Mouse (Mus musculus): ENCODE results near the gene Fgf11. TPM values are rescaled to one million over a fixed set of nuclear protein-coding genes. Genes with fewer than 3 reads are reported as not detected.

The Fgf11 gene
- polyA plus RNA-seq (2021; fragmentation: Nextera tagmentation): 2.3 and 2.7 TPM in 2 replicates
- long read RNA-seq, experiment 1, transcript Fgf11-202 (5 exons, 3,039 nt): major isoform, 9 of 17 reads
- long read RNA-seq, experiment 1, partial matches to known transcripts: 3 of 17 reads
- long read RNA-seq, experiment 1, other reads (novel, unspliced or antisense): 5 of 17 reads
- long read RNA-seq, experiment 2, partial matches to known transcripts: 7 of 9 reads
- long read RNA-seq, experiment 2, other reads (novel, unspliced or antisense): 2 of 9 reads

GRCm38 (mm10) chr11:69801379-69801977, at the start of gene Fgf11:
Gene Fgf11, minus strand, starts transcription at chr11:69801857.

GRCm38 (mm10) chr11:69846198-69846680, 44.6 kb upstream of the Fgf11 start, which contains the start of gene Plscr3:
Gene Plscr3, plus strand, starts transcription at chr11:69846376.

GRCm38 (mm10) chr11:69837952-69838713, 36.5 kb upstream of the Fgf11 start, which contains the start of gene Tmem256:
Gene Tmem256, plus strand, starts transcription at chr11:69838514.

GRCm38 (mm10) chr11:69837604-69837951, 35.9 kb upstream of the Fgf11 start, which contains the start of gene Nlgn2:
Gene Nlgn2, minus strand, starts transcription at chr11:69837784.

GRCm38 (mm10) chr11:69822080-69822479, 20.4 kb upstream of the Fgf11 start, which contains the start of gene Spem1:
Gene Spem1, minus strand, starts transcription at chr11:69822180.

GRCm38 (mm10) chr11:69818365-69818764, 16.7 kb upstream of the Fgf11 start, which contains the start of gene Spem2:
Gene Spem2, minus strand, starts transcription at chr11:69818465.

GRCm38 (mm10) chr11:69815155-69815554, 13.5 kb upstream of the Fgf11 start, which contains the start of gene Gm39566:
Gene Gm39566, minus strand, starts transcription at chr11:69815298.

GRCm38 (mm10) chr11:69804972-69805909, 3.6 kb upstream of the Fgf11 start, which contains the start of gene Tmem102:
Gene Tmem102, minus strand, starts transcription at chr11:69805624.

GRCm38 (mm10) chr11:69795168-69795982, 6.3 kb downstream of the Fgf11 start, which contains the start of gene Chrnb1:
Gene Chrnb1, minus strand, starts transcription at chr11:69795943.

GRCm38 (mm10) chr11:69765221-69766125, 36.2 kb downstream of the Fgf11 start, which contains the start of gene Zbtb4:
Gene Zbtb4, plus strand, starts transcription at chr11:69765912.

GRCm38 (mm10) chr11:69761868-69762267, 39.8 kb downstream of the Fgf11 start, which contains the start of gene Slc35g3:
Gene Slc35g3, minus strand, starts transcription at chr11:69761968.

GRCm38 (mm10) chr11:69758478-69758970, 43.1 kb downstream of the Fgf11 start, which contains the start of gene Polr2a:
Gene Polr2a, minus strand, starts transcription at chr11:69758637.

Other genes starting within 250 kb of the Fgf11 start
- gene Efnb3, start 241.7 kb downstream of the Fgf11 start, polyA plus RNA-seq (2021; fragmentation: Nextera tagmentation): 14.0 and 33.2 TPM in 2 replicates
- 11.1 and 12.9 TPM in 2 replicates for gene Wrap53, start 221.6 kb downstream of the Fgf11 start, polyA plus RNA-seq (2021; fragmentation: Nextera tagmentation)
- 20.2 and 20.9 TPM in 2 replicates for gene Trp53, start 221.5 kb downstream of the Fgf11 start, polyA plus RNA-seq (2021; fragmentation: Nextera tagmentation)
- 153 and 269 TPM in 2 replicates for gene Atp1b2, start 195.9 kb downstream of the Fgf11 start, polyA plus RNA-seq (2021; fragmentation: Nextera tagmentation)
- not detected in 2 replicates for gene Shbg, start 184.0 kb downstream of the Fgf11 start, polyA plus RNA-seq (2021; fragmentation: Nextera tagmentation)
- gene Sat2, start 179.8 kb downstream of the Fgf11 start, polyA plus RNA-seq (2021; fragmentation: Nextera tagmentation): 13.9 and 15.2 TPM in 2 replicates
- 6.9 and 10.3 TPM in 2 replicates for gene Fxr2, start 168.9 kb downstream of the Fgf11 start, polyA plus RNA-seq (2021; fragmentation: Nextera tagmentation)
- 0.36 TPM in 1 of 2 replicates, not detected in the other for gene Sox15, start 146.5 kb downstream of the Fgf11 start, polyA plus RNA-seq (2021; fragmentation: Nextera tagmentation)
- gene Mpdu1, start 139.2 kb downstream of the Fgf11 start, polyA plus RNA-seq (2021; fragmentation: Nextera tagmentation): 87.7 and 102 TPM in 2 replicates
- gene Cd68, start 135.7 kb downstream of the Fgf11 start, polyA plus RNA-seq (2021; fragmentation: Nextera tagmentation): 18.2 and 20.8 TPM in 2 replicates
- gene Eif4a1, start 129.4 kb downstream of the Fgf11 start, polyA plus RNA-seq (2021; fragmentation: Nextera tagmentation): 163 and 212 TPM in 2 replicates
- gene Senp3, start 119.8 kb downstream of the Fgf11 start, polyA plus RNA-seq (2021; fragmentation: Nextera tagmentation): 16.2 and 20.9 TPM in 2 replicates
- gene Tnfsf13, start 116.1 kb downstream of the Fgf11 start, polyA plus RNA-seq (2021; fragmentation: Nextera tagmentation): 3.5 and 3.8 TPM in 2 replicates
- 3.3 and 11.2 TPM in 2 replicates for gene Tnfsf12, start 106.0 kb downstream of the Fgf11 start, polyA plus RNA-seq (2021; fragmentation: Nextera tagmentation)
- 3.0 and 5.7 TPM in 2 replicates for gene Tnfsfm13, start 105.8 kb downstream of the Fgf11 start, polyA plus RNA-seq (2021; fragmentation: Nextera tagmentation)
- 3.9 and 7.0 TPM in 2 replicates for gene Polr2a, start 43.2 kb downstream of the Fgf11 start, polyA plus RNA-seq (2021; fragmentation: Nextera tagmentation)
- gene Slc35g3, start 39.9 kb downstream of the Fgf11 start, polyA plus RNA-seq (2021; fragmentation: Nextera tagmentation): not detected in 2 replicates
- 6.7 and 9.8 TPM in 2 replicates for gene Zbtb4, start 35.9 kb downstream of the Fgf11 start, polyA plus RNA-seq (2021; fragmentation: Nextera tagmentation)
- gene Chrnb1, start 5.9 kb downstream of the Fgf11 start, polyA plus RNA-seq (2021; fragmentation: Nextera tagmentation): 0.17 and 0.19 TPM in 2 replicates
- gene Tmem102, start 3.8 kb upstream of the Fgf11 start, polyA plus RNA-seq (2021; fragmentation: Nextera tagmentation): 0.39 and 0.40 TPM in 2 replicates
- not detected in 2 replicates for gene Gm39566, start 13.4 kb upstream of the Fgf11 start, polyA plus RNA-seq (2021; fragmentation: Nextera tagmentation)
- not detected in 2 replicates for gene Spem2, start 16.6 kb upstream of the Fgf11 start, polyA plus RNA-seq (2021; fragmentation: Nextera tagmentation)
- gene Spem1, start 20.3 kb upstream of the Fgf11 start, polyA plus RNA-seq (2021; fragmentation: Nextera tagmentation): not detected in 2 replicates
- gene Nlgn2, start 35.9 kb upstream of the Fgf11 start, polyA plus RNA-seq (2021; fragmentation: Nextera tagmentation): 12.4 and 16.8 TPM in 2 replicates
- gene Tmem256, start 36.7 kb upstream of the Fgf11 start, polyA plus RNA-seq (2021; fragmentation: Nextera tagmentation): 510 and 573 TPM in 2 replicates
- gene Plscr3, start 44.5 kb upstream of the Fgf11 start, polyA plus RNA-seq (2021; fragmentation: Nextera tagmentation): 4.0 and 11.7 TPM in 2 replicates
- gene Tnk1, start 56.9 kb upstream of the Fgf11 start, polyA plus RNA-seq (2021; fragmentation: Nextera tagmentation): 0.08 TPM in 1 of 2 replicates, not detected in the other
- not detected in 2 replicates for gene Tmem95, start 76.2 kb upstream of the Fgf11 start, polyA plus RNA-seq (2021; fragmentation: Nextera tagmentation)
- 0.42 and 0.43 TPM in 2 replicates for gene Kctd11, start 79.5 kb upstream of the Fgf11 start, polyA plus RNA-seq (2021; fragmentation: Nextera tagmentation)
- gene Acap1, start 93.7 kb upstream of the Fgf11 start, polyA plus RNA-seq (2021; fragmentation: Nextera tagmentation): not detected in 2 replicates
- gene 2810408A11Rik, start 99.1 kb upstream of the Fgf11 start, polyA plus RNA-seq (2021; fragmentation: Nextera tagmentation): 0.20 and 0.37 TPM in 2 replicates
- gene Neurl4, start 99.2 kb upstream of the Fgf11 start, polyA plus RNA-seq (2021; fragmentation: Nextera tagmentation): 8.7 and 12.8 TPM in 2 replicates
- gene Gps2, start 112.0 kb upstream of the Fgf11 start, polyA plus RNA-seq (2021; fragmentation: Nextera tagmentation): 19.7 and 23.9 TPM in 2 replicates
- 765 and 797 TPM in 2 replicates for gene Eif5a, start 120.1 kb upstream of the Fgf11 start, polyA plus RNA-seq (2021; fragmentation: Nextera tagmentation)
- gene Ybx2, start 133.9 kb upstream of the Fgf11 start, polyA plus RNA-seq (2021; fragmentation: Nextera tagmentation): 0.92 TPM in 1 of 2 replicates, not detected in the other
- 0.61 and 0.64 TPM in 2 replicates for gene Slc2a4, start 146.3 kb upstream of the Fgf11 start, polyA plus RNA-seq (2021; fragmentation: Nextera tagmentation)
- gene Cldn7, start 162.9 kb upstream of the Fgf11 start, polyA plus RNA-seq (2021; fragmentation: Nextera tagmentation): not detected in 2 replicates
- gene Ctdnep1, start 179.3 kb upstream of the Fgf11 start, polyA plus RNA-seq (2021; fragmentation: Nextera tagmentation): 16.4 and 21.9 TPM in 2 replicates
- gene Elp5, start 180.7 kb upstream of the Fgf11 start, polyA plus RNA-seq (2021; fragmentation: Nextera tagmentation): 112 and 113 TPM in 2 replicates
- gene Gabarap, start 189.3 kb upstream of the Fgf11 start, polyA plus RNA-seq (2021; fragmentation: Nextera tagmentation): 291 and 457 TPM in 2 replicates
- 9.2 and 18.6 TPM in 2 replicates for gene Phf23, start 193.9 kb upstream of the Fgf11 start, polyA plus RNA-seq (2021; fragmentation: Nextera tagmentation)
- 1.6 and 4.0 TPM in 2 replicates for gene Dvl2, start 198.7 kb upstream of the Fgf11 start, polyA plus RNA-seq (2021; fragmentation: Nextera tagmentation)
- 40.5 and 55.2 TPM in 2 replicates for gene Acadvl, start 213.6 kb upstream of the Fgf11 start, polyA plus RNA-seq (2021; fragmentation: Nextera tagmentation)
- gene Dlg4, start 215.1 kb upstream of the Fgf11 start, polyA plus RNA-seq (2021; fragmentation: Nextera tagmentation): 50.8 and 69.9 TPM in 2 replicates